Mouse (Mus musculus): ENCODE results near the gene Syt17. TPM values are rescaled to one million over a fixed set of nuclear protein-coding genes. Genes with fewer than 3 reads are reported as not detected.

Syt17 gene
- polyA plus RNA-seq, 1 experiment, result 5.4 TPM

GRCm38 (mm10) chr7:118483996-118484395, 36.0 kb upstream of the Syt17 start:
- Histone ChIP-seq H3ac (ENCODE audit: control insufficient read depth, insufficient read length) (no peak overlapping the region), H3K79me2 (ENCODE audit: control insufficient read depth, insufficient read depth) (peaks cover 35% of the 10 kb centered on the region), H3K4me3 (no peak overlapping the region), H3K4me2 (ENCODE audit: low read depth) (no peak overlapping the region), H3K36me3 (ENCODE audit: control insufficient read depth, insufficient read depth) (no peaks in the 10 kb centered on the region), H3K27me3 (ENCODE audit: control insufficient read depth, insufficient read depth, insufficient read length) (no peaks in the 10 kb centered on the region)
- no peak for TF ChIP-seq TCF12 (IDR thresholded peaks at IDR 0.05; ENCODE audit: insufficient read depth, poor library complexity, severe bottlenecking)
- no peak for TF ChIP-seq CEBPB (IDR thresholded peaks at IDR 0.05; ENCODE audit: insufficient read depth, poor library complexity, severe bottlenecking)
- TF ChIP-seq MYOD1 (IDR thresholded peaks at IDR 0.05; ENCODE audit: control insufficient read depth in 1 of 3, insufficient read length in 2 of 3, low read depth in 2 of 3), result peak in 1 of 3 experiments; percentile 18
- peak; percentile 57 for TF ChIP-seq POLR2AphosphoS2 (IDR thresholded peaks at IDR 0.05; ENCODE audit: insufficient read length, low read depth)
- no peak for TF ChIP-seq REST (IDR thresholded peaks at IDR 0.05; ENCODE audit: insufficient read depth, insufficient read length)
- no peak for TF ChIP-seq MAX (IDR thresholded peaks at IDR 0.05; ENCODE audit: low read depth)
- no peak for TF ChIP-seq POLR2A (IDR thresholded peaks at IDR 0.05; ENCODE audit: insufficient read length, low read depth)
- TF ChIP-seq SRF (IDR thresholded peaks at IDR 0.05; ENCODE audit: control insufficient read depth, insufficient read length, low read depth), result no peak
- TF ChIP-seq E2F4 (IDR thresholded peaks at IDR 0.05; ENCODE audit: insufficient read depth), result no peak
- TF ChIP-seq USF1 (IDR thresholded peaks at IDR 0.05; ENCODE audit: low read depth), result no peak
- no peak for TF ChIP-seq MYOG (IDR thresholded peaks at IDR 0.05; ENCODE audit: control insufficient read depth in 1 of 3, insufficient read depth in 1 of 3, insufficient read length in 2 of 3, low read depth in 2 of 3)
- no peak for TF ChIP-seq TCF3 (IDR thresholded peaks at IDR 0.05; ENCODE audit: insufficient read length, low read depth)

- TF ChIP-seq MYOG (IDR thresholded peaks at IDR 0.05; ENCODE audit: control insufficient read depth in 1 of 3, insufficient read depth in 1 of 3, insufficient read length in 2 of 3, low read depth in 2 of 3) (no peak), TCF12 (IDR thresholded peaks at IDR 0.05; ENCODE audit: insufficient read depth, poor library complexity, severe bottlenecking) (no peak), REST (IDR thresholded peaks at IDR 0.05; ENCODE audit: insufficient read depth, insufficient read length) (no peak), POLR2A (IDR thresholded peaks at IDR 0.05; ENCODE audit: insufficient read length, low read depth) (no peak)
- H3K4me2 ChIP-seq (ENCODE audit: low read depth), result peak overlapping the region; percentile 73
- no peak overlapping the region for H3K4me3 ChIP-seq
- H3K27me3 ChIP-seq (ENCODE audit: control insufficient read depth, insufficient read depth, insufficient read length), result no peaks in the 10 kb centered on the region
- no peaks in the 10 kb centered on the region for H3K36me3 ChIP-seq (ENCODE audit: control insufficient read depth, insufficient read depth)
- peaks cover 15% of the 10 kb centered on the region for H3K79me2 ChIP-seq (ENCODE audit: control insufficient read depth, insufficient read depth)
- no peak overlapping the region for H3ac ChIP-seq (ENCODE audit: control insufficient read depth, insufficient read length)
Measured at GRCm38 (mm10) chr7:118482001-118482400, 34.0 kb upstream of the Syt17 start.

- TF ChIP-seq REST (IDR thresholded peaks at IDR 0.05; ENCODE audit: insufficient read depth, insufficient read length), result no peak
- peak; percentile 64 for TF ChIP-seq USF1 (IDR thresholded peaks at IDR 0.05; ENCODE audit: low read depth)
- TF ChIP-seq MYOG (IDR thresholded peaks at IDR 0.05; ENCODE audit: control insufficient read depth in 1 of 3, insufficient read depth in 1 of 3, insufficient read length in 2 of 3, low read depth in 2 of 3), result no peak
- peak; percentile 16 for TF ChIP-seq POLR2A (IDR thresholded peaks at IDR 0.05; ENCODE audit: insufficient read length, low read depth)
- peaks cover 7% of the 10 kb centered on the region for H3K79me2 ChIP-seq (ENCODE audit: control insufficient read depth, insufficient read depth)
- H3ac ChIP-seq (ENCODE audit: control insufficient read depth, insufficient read length), result no peak overlapping the region
- no peaks in the 10 kb centered on the region for H3K27me3 ChIP-seq (ENCODE audit: control insufficient read depth, insufficient read depth, insufficient read length)
- peak overlapping the region; percentile 73 for H3K4me2 ChIP-seq (ENCODE audit: low read depth)
- H3K36me3 ChIP-seq (ENCODE audit: control insufficient read depth, insufficient read depth), result no peaks in the 10 kb centered on the region
- H3K4me3 ChIP-seq, result no peak overlapping the region
Measured at GRCm38 (mm10) chr7:118481047-118481810, 33.2 kb upstream of the Syt17 start.

- Histone ChIP-seq H3K36me3 (ENCODE audit: control insufficient read depth, insufficient read depth) (no peaks in the 10 kb centered on the region), H3ac (ENCODE audit: control insufficient read depth, insufficient read length) (no peak overlapping the region), H3K4me2 (ENCODE audit: low read depth) (peak overlapping the region; percentile 73), H3K27me3 (ENCODE audit: control insufficient read depth, insufficient read depth, insufficient read length) (no peaks in the 10 kb centered on the region), H3K4me3 (no peak overlapping the region), H3K79me2 (ENCODE audit: control insufficient read depth, insufficient read depth) (no peaks in the 10 kb centered on the region)
- TF ChIP-seq TCF3 (IDR thresholded peaks at IDR 0.05; ENCODE audit: insufficient read length, low read depth), result no peak
- TF ChIP-seq MYOD1 (IDR thresholded peaks at IDR 0.05; ENCODE audit: control insufficient read depth in 1 of 3, insufficient read length in 2 of 3, low read depth in 2 of 3), result no peak
- TF ChIP-seq USF1 (IDR thresholded peaks at IDR 0.05; ENCODE audit: low read depth), result no peak
- no peak for TF ChIP-seq E2F4 (IDR thresholded peaks at IDR 0.05; ENCODE audit: insufficient read depth)
- TF ChIP-seq CEBPB (IDR thresholded peaks at IDR 0.05; ENCODE audit: insufficient read depth, poor library complexity, severe bottlenecking), result no peak
- no peak for TF ChIP-seq TCF12 (IDR thresholded peaks at IDR 0.05; ENCODE audit: insufficient read depth, poor library complexity, severe bottlenecking)
Measured at GRCm38 (mm10) chr7:118480160-118480709, 32.2 kb upstream of the Syt17 start.

GRCm38 (mm10) chr7:118478835-118479312, 30.9 kb upstream of the Syt17 start:
- peak; percentile 31 to 80 (median 77) for TF ChIP-seq MYOD1 (IDR thresholded peaks at IDR 0.05; ENCODE audit: control insufficient read depth in 1 of 3, insufficient read length in 2 of 3, low read depth in 2 of 3)
- no peak for TF ChIP-seq CEBPB (IDR thresholded peaks at IDR 0.05; ENCODE audit: insufficient read depth, poor library complexity, severe bottlenecking)
- TF ChIP-seq POLR2AphosphoS2 (IDR thresholded peaks at IDR 0.05; ENCODE audit: insufficient read length, low read depth), result no peak
- TF ChIP-seq USF1 (IDR thresholded peaks at IDR 0.05; ENCODE audit: low read depth), result no peak
- no peak for TF ChIP-seq MAX (IDR thresholded peaks at IDR 0.05; ENCODE audit: low read depth)
- no peak for TF ChIP-seq REST (IDR thresholded peaks at IDR 0.05; ENCODE audit: insufficient read depth, insufficient read length)
- TF ChIP-seq SRF (IDR thresholded peaks at IDR 0.05; ENCODE audit: control insufficient read depth, insufficient read length, low read depth), result no peak
- TF ChIP-seq TCF3 (IDR thresholded peaks at IDR 0.05; ENCODE audit: insufficient read length, low read depth), result no peak
- peak in 2 of 3 experiments; percentile 37 to 70 for TF ChIP-seq MYOG (IDR thresholded peaks at IDR 0.05; ENCODE audit: control insufficient read depth in 1 of 3, insufficient read depth in 1 of 3, insufficient read length in 2 of 3, low read depth in 2 of 3)
- TF ChIP-seq POLR2A (IDR thresholded peaks at IDR 0.05; ENCODE audit: insufficient read length, low read depth), result no peak
- no peak for TF ChIP-seq E2F4 (IDR thresholded peaks at IDR 0.05; ENCODE audit: insufficient read depth)
- TF ChIP-seq TCF12 (IDR thresholded peaks at IDR 0.05; ENCODE audit: insufficient read depth, poor library complexity, severe bottlenecking), result peak; percentile 25
- no peak overlapping the region for H3K4me3 ChIP-seq
- no peaks in the 10 kb centered on the region for H3K27me3 ChIP-seq (ENCODE audit: control insufficient read depth, insufficient read depth, insufficient read length)
- H3K4me2 ChIP-seq (ENCODE audit: low read depth), result peak overlapping the region; percentile 73
- no peaks in the 10 kb centered on the region for H3K36me3 ChIP-seq (ENCODE audit: control insufficient read depth, insufficient read depth)
- H3ac ChIP-seq (ENCODE audit: control insufficient read depth, insufficient read length), result no peak overlapping the region
- H3K79me2 ChIP-seq (ENCODE audit: control insufficient read depth, insufficient read depth), result no peaks in the 10 kb centered on the region
